Mouse (Mus musculus) erythroblast, embryonic 14.5 days (primary cell): ENCODE results near the gene Celf2. TPM values are rescaled to one million over a fixed set of nuclear protein-coding genes. Genes with fewer than 3 reads are reported as not detected.

Source experiments
- H3K27me3 ChIP-seq: 2 replicates; pipeline ENCODE4 v1.6.1; 2012; ENCODE audit warnings: inconsistent platforms; ENCODE audit not compliant: control insufficient read depth
- H3K36me3 ChIP-seq: 2 replicates; pipeline ENCODE4 v1.6.1; 2012; ENCODE audit warnings: mild to moderate bottlenecking, inconsistent platforms; ENCODE audit not compliant: control insufficient read depth
- H3K4me1 ChIP-seq: 2 replicates; pipeline ENCODE4 v1.6.1; 2012; ENCODE audit warnings: inconsistent platforms; ENCODE audit not compliant: control insufficient read depth
- H3K4me3 ChIP-seq: replicated peaks from 2 replicates; pipeline ENCODE3; 2012; ENCODE audit warnings: moderate library complexity, mild to moderate bottlenecking, inconsistent platforms
- H3K9me3 ChIP-seq: 2 replicates; pipeline ENCODE4 v1.6.1; 2012; ENCODE audit warnings: low read length, inconsistent platforms, mixed read lengths; ENCODE audit not compliant: control insufficient read depth
- GATA1 ChIP-seq: IDR thresholded peaks from 2 replicates; pipeline ENCODE4 v1.6.1; 2012; ENCODE audit warnings: low read length, inconsistent platforms, mixed read lengths
- TAL1 ChIP-seq: IDR thresholded peaks from 3 replicates; pipeline ENCODE4 v1.6.1; 2012; ENCODE audit warnings: low read length, inconsistent platforms, mixed read lengths
- polyA plus RNA-seq: library from polyadenylated mRNA; stranded (reverse); fragments of >175 nt; gene quantifications from 2 replicates; pipeline ENCODE4 v1.2.3, GENCODE M21; 2012

The Celf2 gene
- polyA plus RNA-seq, 1 experiment, result under 0.01 TPM

DNA sequence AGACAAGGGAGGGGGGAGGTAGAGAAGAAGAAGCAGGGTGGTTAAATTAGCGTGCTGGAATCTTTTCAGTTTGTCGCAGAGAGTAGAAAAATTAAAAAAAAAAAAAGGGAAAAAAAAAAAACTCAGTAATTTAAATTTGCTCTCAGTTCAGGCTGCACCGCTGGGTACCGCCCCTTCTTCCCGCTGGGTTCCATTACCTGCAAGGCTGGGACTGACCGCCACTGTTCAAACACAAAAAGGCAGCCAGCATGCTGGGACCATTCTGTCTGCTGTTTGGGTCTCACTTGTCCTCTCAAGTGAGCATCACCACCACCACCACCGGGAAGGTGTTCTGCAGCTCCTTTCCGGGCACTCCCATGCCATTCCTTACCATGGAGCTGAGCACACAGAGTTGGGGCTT is 113.4 kb downstream of the Celf2 start:
- TF ChIP-seq GATA1, result no peak
- no peak for TF ChIP-seq TAL1
- no peaks in the 10 kb centered on the region for H3K36me3 ChIP-seq
- no peaks in the 10 kb centered on the region for H3K27me3 ChIP-seq
- H3K4me1 ChIP-seq, result no peaks in the 10 kb centered on the region
- no peak overlapping the region for H3K4me3 ChIP-seq
- H3K9me3 ChIP-seq, result no peaks in the 10 kb centered on the region

DNA sequence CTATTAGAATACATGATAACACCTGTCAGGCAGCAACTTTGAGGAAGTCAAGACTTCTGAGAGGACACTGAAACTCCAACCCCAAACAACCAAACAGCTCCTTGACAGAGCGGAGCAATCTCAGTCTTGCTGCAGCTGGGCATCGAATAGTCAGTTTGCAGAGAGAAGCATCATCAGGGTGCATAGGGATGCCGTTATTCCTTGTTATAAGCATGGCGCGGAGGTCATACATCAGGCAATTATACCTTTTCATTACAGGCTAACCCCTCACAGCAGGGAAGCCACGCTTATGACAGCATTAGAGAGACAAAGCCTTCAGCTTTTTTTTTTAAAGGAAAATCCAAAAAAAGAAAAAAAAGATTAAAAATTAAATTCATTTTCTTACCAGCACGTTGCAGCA is 113.9 kb downstream of the Celf2 start:
- Histone ChIP-seq H3K9me3 (no peaks in the 10 kb centered on the region), H3K27me3 (no peaks in the 10 kb centered on the region), H3K4me3 (no peak overlapping the region), H3K36me3 (no peaks in the 10 kb centered on the region), H3K4me1 (no peaks in the 10 kb centered on the region)
- TF ChIP-seq TAL1 (no peak), GATA1 (no peak)

DNA sequence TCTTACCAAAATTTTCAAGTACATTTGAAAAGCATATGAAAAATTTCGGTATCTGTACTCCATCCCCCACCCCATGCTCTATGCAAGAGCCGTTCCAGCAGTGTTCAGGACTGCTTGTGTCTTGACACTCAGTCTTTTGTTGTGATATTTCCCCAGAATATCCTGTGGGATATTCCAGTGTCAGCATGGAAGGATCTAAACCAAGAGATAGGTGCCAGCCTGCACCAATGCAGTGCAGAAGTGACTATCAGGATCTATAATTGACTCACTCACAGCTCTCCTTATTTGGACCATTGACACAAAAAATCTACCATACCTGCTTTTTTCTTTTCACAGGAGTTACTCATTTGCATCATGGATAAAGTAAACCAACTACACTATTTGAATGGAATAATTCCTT is 116.9 kb downstream of the Celf2 start:
- no peaks in the 10 kb centered on the region for H3K9me3 ChIP-seq
- no peaks in the 10 kb centered on the region for H3K36me3 ChIP-seq
- H3K4me1 ChIP-seq, result no peaks in the 10 kb centered on the region
- TF ChIP-seq GATA1 (no peak), TAL1 (no peak)
- H3K27me3 ChIP-seq, result no peaks in the 10 kb centered on the region
- no peak overlapping the region for H3K4me3 ChIP-seq

DNA sequence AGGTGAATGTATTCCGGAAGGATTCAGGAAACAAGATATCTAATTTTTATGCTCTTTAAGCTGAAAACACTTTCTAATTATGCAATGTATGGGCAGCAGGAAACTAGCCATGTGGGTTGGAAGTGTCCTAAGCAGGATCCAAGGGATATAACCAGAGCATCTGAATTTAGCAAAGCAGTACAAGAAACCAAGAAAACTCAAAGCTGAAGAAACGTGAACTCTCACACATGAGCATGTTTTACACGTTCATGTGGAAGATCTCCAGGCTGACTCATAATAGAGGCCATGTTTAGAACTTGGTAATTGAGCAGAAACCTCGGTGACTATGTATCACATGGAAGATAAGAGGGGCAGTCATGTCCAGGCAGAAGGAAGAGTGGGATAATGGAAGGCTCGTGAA is 120.1 kb downstream of the Celf2 start:
- no peaks in the 10 kb centered on the region for H3K4me1 ChIP-seq
- H3K27me3 ChIP-seq, result no peaks in the 10 kb centered on the region
- no peaks in the 10 kb centered on the region for H3K36me3 ChIP-seq
- no peak overlapping the region for H3K4me3 ChIP-seq
- no peaks in the 10 kb centered on the region for H3K9me3 ChIP-seq
- TF ChIP-seq TAL1 (no peak), GATA1 (no peak)

DNA sequence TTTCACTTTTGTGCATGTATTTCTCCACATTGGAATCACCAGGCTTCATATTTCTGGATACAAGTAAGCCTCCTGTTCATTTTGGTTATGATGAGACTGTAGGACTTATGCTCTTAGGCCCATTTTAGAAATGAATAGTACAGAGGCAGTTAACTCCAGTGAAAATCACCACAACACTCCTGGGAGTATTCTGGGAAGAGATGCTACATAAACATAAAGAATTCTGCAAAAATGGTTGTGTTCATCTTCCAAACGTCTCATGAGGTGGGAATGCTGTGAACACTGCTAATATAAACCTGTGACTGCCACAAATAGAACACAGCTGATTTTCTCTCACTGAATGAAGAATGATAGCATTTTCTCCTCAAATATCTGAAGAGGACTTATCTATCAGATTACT is 130.6 kb downstream of the Celf2 start:
- no peaks in the 10 kb centered on the region for H3K4me1 ChIP-seq
- no peak for TF ChIP-seq GATA1
- TF ChIP-seq TAL1, result no peak
- no peaks in the 10 kb centered on the region for H3K9me3 ChIP-seq
- H3K4me3 ChIP-seq, result no peak overlapping the region
- H3K36me3 ChIP-seq, result no peaks in the 10 kb centered on the region
- H3K27me3 ChIP-seq, result no peaks in the 10 kb centered on the region

DNA sequence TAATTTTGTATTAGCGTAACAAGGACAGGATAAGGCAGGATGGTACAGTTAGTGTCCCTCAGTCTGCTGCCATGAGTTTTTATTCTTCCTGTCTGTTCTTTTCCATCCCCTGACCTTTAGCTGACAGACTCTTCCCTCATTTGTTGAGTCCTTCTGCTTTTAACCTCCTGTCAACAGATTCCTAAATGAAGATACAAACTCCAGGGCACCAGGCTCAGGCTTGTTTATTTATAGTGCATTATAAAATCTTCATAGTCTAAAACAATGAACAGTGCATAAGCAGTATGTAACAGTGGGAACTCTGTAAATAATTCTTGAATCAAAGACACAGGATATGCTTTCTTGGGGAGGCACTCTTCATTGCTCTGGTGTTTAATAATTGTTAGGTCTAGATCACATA is 131.5 kb downstream of the Celf2 start:
- H3K9me3 ChIP-seq, result no peaks in the 10 kb centered on the region
- TF ChIP-seq TAL1 (no peak), GATA1 (no peak)
- no peaks in the 10 kb centered on the region for H3K27me3 ChIP-seq
- no peaks in the 10 kb centered on the region for H3K36me3 ChIP-seq
- H3K4me3 ChIP-seq, result no peak overlapping the region
- no peaks in the 10 kb centered on the region for H3K4me1 ChIP-seq

DNA sequence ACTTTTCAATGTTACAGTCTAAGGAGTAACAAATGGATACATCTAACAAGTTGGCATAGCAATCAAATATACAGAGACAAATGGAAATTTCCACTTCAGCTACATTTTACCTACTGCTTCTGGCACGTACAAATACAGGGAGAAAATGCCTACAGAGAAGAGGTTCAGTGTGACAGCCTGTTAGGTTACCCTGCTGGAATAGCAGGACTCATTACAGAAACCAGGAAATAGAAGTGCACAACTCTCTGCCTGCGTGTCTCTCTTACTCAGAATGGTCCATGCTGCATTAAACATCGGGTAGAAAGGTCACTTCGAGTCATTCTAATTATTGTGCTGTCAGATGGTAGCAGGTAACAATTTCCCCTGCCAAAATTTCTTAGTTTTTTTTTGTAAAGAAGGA is 141.6 kb downstream of the Celf2 start:
- Histone ChIP-seq H3K36me3 (no peaks in the 10 kb centered on the region), H3K4me3 (no peak overlapping the region), H3K9me3 (no peaks in the 10 kb centered on the region), H3K4me1 (no peaks in the 10 kb centered on the region), H3K27me3 (no peaks in the 10 kb centered on the region)
- no peak for TF ChIP-seq TAL1
- no peak for TF ChIP-seq GATA1

DNA sequence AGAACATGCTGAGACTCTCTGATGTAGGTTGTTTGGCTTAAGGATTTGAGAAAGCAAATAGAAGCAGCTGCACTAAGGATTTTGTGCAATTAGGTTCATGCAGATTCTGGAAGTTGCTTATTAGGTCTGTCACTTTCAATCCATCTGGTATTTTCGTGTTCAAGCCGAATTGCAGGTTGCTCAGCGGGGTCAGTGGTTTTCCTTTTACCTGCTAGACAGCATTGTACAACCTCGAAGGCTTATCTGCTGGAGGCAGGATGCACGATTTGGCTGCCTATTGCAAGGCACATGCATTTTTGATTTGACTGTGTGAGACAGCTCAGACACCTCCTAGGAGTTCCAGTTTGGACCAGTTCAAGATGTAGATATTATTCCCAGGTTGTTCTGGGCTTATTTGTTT is 149.8 kb downstream of the Celf2 start:
- Histone ChIP-seq H3K36me3 (no peaks in the 10 kb centered on the region), H3K9me3 (no peaks in the 10 kb centered on the region), H3K4me3 (no peak overlapping the region), H3K27me3 (no peaks in the 10 kb centered on the region), H3K4me1 (no peaks in the 10 kb centered on the region)
- no peak for TF ChIP-seq GATA1
- TF ChIP-seq TAL1, result no peak

DNA sequence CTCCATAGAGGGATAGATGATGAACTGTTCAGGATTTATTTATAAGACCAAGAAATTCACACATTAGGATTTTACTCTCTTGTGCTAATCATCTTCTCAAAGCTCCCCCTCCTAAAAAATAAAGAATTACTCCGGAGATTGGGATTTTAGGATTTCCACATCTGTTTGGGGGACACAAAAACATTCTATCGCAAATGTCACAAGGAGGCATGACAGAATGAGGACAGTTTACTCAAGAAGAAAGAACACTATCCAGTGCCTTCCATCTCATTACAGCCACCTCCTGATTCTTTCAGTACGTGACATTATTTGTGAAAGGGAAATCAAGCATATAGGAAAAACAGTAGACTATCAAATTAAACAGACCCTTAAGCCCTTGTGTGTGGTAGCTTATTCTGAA is 150.5 kb downstream of the Celf2 start:
- H3K4me1 ChIP-seq, result no peaks in the 10 kb centered on the region
- H3K36me3 ChIP-seq, result no peaks in the 10 kb centered on the region
- no peaks in the 10 kb centered on the region for H3K27me3 ChIP-seq
- TF ChIP-seq TAL1 (no peak), GATA1 (no peak)
- H3K9me3 ChIP-seq, result no peaks in the 10 kb centered on the region
- H3K4me3 ChIP-seq, result no peak overlapping the region

DNA sequence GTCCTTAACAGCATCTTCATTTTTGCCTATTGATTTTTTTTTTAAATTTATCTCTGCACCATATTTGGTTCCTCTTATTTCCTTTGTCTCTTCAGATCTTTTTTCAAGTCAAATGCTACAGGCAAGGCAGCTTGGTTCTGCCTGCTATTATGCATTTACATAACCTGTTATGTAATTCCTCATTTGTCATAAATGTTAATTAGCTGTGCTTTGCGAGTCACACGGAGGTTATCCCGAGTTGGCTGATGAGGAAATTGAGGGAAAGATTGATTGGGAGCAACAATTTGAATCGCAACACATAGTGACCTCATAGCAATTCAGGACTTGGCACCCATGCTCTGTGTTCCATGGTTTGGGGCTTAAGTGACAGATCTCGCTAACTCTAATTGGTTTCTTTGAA is 158.1 kb downstream of the Celf2 start:
- TF ChIP-seq TAL1 (no peak), GATA1 (no peak)
- peaks cover 3% of the 10 kb centered on the region; the same call in 1 of the 2 replicates for H3K9me3 ChIP-seq
- no peaks in the 10 kb centered on the region for H3K27me3 ChIP-seq
- H3K4me1 ChIP-seq, result no peaks in the 10 kb centered on the region
- no peak overlapping the region for H3K4me3 ChIP-seq
- no peaks in the 10 kb centered on the region for H3K36me3 ChIP-seq
